Mouse (Mus musculus) retina, postnatal 1 day (tissue): ENCODE data around the gene Pglyrp2.

Experiments
- DNase-seq: peaks from one replicate; pipeline ENCODE4 v3.0.0-alpha.2; 2012

Gene Pglyrp2

GRCm38 (mm10) chr17:32424034-32424433, at the start of gene Pglyrp2:
Gene Pglyrp2, minus strand, starts transcription at chr17:32424167.
- no peak for DNase-seq

GRCm38 (mm10) chr17:32472176-32472575, 48.2 kb upstream of the Pglyrp2 start:
- no peak for DNase-seq

DNA sequence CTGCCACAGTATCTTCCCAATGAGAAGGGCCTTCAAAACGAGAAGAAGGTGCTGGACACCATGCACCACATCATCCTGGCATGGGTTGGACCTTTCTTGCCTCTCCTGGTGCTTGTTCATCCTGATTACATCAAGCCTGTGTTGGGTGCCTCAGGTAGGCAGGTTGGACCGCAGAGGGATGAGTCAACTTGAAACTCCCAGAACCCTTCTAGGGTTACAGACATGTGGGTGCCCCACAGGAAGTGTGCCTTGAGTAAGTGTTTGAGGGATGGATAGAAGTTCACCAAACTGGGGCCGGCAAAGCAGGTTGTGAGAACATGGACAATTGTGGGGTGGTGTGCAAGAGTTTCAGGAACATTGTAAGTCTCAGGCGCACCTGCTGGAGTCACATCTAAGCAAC, 46.8 kb upstream of the Pglyrp2 start:
- DNase-seq: no peak

DNA sequence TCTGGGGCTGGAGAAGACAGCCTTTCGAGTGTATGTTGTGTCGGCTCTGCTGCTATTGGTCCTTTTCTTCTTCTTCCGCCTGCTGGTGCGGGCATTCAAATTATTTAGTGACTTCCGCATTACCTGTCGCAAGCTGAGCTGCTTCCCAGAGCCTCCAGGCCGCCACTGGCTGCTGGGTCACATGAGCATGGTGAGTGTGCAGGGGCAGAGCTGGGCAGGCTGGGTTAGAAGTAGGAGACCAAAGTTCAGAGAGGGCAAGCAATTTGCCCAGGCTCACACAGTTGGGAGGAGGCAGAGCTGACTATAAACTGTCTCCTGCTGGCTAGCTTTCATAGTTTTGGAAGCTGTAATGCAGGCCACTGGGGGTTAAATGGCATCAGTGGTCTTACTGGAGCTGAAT, 44.5 kb upstream of the Pglyrp2 start:
- no peak for DNase-seq

GRCm38 (mm10) chr17:32454997-32455396, 31.0 kb upstream of the Pglyrp2 start:
- DNase-seq: no peak

- no peak for DNase-seq
These were observed 30.2 kb upstream of the Pglyrp2 start for GRCm38 (mm10) chr17:32454188-32454587.

DNA sequence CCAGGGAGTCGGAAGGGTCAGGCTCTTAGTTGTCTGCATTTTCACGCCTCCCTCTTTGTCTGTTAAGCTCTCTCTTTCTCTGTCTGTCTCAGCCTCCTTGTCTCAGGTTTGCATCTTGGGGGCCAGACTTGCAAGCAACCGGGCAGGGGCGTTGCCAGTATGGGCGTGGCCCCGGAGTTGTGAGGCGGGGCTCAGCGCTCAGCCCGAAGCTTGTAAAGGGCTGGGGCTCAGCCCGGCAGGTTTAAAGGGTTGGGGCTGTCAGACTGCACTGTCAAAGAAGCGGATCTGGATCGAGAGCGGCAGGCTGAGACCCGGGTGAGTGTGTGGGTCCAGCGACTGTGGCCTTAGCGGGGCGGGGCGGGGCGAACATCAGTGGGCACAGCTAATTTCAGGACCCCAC, 28.5 kb upstream of the Pglyrp2 start, which contains the start of gene Cyp4f39:
Gene Cyp4f39, plus strand, starts transcription at position 242 of the 400 bp plus-strand sequence.
- peak; percentile 56 for DNase-seq

DNA sequence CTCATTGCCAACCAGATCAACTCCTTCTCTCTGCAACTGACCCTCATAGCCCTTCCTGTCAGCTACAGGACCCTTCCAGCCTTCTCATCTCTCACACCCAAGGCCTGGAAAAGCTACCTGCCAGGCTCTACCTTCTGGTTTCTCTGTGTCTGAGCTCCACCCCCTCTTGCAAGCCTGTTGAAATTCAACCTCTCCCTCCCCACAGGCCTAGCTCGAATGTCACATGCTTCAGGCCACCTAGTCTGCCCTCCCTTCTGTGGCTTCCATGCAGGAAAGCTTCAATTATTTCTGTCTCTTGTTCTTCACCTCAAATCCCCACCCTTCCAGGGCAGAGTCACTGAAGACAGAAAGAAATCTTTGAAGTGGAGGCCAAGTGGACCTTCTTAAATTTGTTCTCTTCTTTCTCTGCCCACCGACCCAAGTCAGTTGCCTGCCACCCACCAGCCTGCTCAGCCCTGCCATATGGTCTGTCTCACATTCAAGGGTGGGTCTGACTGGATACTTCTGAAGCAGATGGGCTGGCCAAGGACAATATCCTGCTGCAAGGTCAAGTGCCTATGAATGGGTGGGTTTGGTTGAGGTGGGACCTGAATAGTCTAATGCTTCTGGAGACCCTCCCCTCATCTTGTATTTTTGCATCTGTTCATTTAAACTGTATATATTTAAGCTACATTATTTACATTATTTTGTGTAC, 27.0 kb upstream of the Pglyrp2 start:
- DNase-seq: no peak

DNA sequence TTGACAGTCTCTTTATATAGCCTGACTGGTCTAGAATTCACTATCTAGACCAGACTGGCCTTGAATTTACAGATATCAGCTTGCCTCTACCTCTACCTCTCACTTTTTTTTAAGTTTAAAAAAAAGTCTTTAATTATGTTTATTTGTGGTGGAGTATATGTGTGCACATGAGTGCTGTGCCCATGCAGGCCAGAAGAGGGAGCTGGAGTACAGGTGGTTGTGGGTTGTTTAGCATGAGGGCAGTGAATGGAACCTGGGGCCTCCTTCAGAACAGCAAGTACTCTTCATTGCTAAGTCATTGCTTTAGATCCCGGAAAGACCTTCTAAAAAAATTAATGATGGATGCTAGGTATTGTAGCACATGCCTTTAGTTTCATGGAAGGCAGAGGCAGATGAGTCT, 25.1 kb upstream of the Pglyrp2 start:
- DNase-seq: no peak

DNA sequence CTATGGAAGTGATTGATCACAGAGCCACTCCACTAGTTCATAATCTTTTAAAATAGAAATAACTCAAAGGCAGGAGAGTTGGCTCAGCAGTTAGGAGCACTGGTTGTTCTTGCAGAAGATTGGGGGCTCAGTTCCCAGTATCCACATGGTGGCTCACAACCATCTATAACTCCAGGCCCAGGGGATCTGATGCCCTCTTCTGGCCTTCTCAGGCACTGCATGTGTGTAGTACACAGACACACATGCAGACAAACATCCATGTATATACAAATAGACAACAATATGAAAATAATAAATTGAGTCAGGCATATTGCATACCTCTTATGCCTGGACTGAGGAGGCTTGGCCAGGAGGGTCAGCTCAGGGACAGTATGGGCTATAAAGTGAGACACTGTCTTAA, 23.2 kb upstream of the Pglyrp2 start:
- DNase-seq: no peak

- DNase-seq: no peak
These were observed 21.0 kb upstream of the Pglyrp2 start for GRCm38 (mm10) chr17:32445016-32445415.

- no peak for DNase-seq
These were observed 19.3 kb upstream of the Pglyrp2 start for GRCm38 (mm10) chr17:32443245-32443644.

GRCm38 (mm10) chr17:32437106-32437505, 13.1 kb upstream of the Pglyrp2 start:
- no peak for DNase-seq

- no peak for DNase-seq
These were observed 11.2 kb upstream of the Pglyrp2 start for GRCm38 (mm10) chr17:32435151-32435550.

- no peak for DNase-seq
These were observed 10.4 kb upstream of the Pglyrp2 start for GRCm38 (mm10) chr17:32434324-32434723.

GRCm38 (mm10) chr17:32431972-32432371, 8.0 kb upstream of the Pglyrp2 start:
- DNase-seq: peak; percentile 34

DNA sequence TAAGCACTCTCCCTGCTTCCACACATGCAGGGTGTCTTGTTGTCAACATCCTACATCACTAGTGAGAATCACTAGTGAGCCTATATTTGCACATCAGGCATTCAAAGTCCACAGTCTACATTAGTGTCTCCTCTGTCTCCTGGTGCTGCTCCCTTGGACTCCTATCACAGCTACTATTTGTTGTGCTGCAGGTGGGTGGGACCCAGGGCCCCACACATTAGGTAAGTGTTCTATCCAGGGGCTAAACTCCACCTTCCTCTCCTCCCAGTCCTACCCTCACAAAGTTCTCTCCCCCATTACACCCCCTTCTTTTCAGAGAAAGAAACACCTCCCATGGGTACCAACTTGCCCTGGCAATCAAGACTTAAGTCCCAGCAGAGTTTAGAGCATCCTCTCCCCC, 2.6 kb upstream of the Pglyrp2 start:
- DNase-seq: no peak

GRCm38 (mm10) chr17:32420781-32421180, 3.2 kb downstream of the Pglyrp2 start:
- no peak for DNase-seq

DNA sequence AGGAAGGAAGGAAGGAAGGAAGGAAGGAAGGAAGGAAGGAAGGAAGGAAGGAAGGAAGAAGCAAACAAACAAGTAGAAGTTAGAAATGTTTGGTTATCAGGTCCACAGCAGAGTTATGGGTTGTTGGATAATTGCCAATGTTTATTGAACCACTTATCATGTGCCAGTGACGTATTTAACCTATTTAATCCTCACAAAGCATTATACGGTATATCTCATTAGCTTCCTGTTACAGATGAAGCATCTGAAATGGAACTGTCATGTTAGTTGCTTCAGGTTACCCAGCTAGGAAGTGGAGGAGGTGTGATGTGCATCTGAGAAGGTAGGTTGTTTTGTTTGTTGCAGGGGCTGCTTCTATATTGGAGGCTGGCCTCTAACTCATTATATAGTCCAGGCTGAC, 4.0 kb downstream of the Pglyrp2 start:
- DNase-seq: no peak

DNA sequence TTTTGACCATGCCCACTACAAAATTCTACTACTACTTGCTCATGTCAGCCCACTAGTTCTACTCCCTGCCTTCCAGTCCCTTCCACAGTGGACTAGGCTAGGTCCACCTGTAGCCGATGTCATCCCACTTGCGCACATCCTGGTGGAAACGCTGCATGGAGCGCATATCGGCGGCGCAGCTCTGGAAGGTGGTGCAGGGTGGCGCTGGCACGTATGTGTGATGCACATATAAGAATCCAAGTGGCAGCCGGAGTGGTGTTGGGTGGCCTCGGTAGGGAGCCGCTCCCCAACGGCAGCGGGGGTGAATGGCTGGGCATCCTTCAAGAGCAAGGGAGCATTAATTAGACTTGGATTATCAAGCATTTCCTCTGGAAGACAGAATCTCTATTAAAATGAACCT, 7.2 kb downstream of the Pglyrp2 start:
- no peak for DNase-seq

- DNase-seq: no peak
These were observed 8.4 kb downstream of the Pglyrp2 start for GRCm38 (mm10) chr17:32415417-32416020.

DNA sequence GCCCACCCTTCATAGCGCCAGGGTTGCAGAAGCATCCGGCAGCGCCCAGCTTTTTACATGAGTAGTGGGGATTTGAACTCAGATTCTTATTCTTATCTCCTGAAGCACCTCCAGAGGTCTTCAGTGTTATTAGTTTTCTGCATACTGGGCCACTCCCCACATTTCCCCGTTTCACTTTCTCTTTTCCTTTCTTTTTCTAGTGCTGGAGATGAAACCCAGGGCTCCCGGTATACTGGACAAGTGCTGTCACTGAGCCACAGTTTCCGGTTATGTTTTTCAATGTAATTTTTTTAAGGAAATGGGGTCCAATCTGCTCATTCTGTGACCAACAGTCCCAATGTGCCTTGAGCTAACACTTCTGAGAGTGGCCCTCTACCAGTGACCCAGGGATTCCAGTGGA, 12.1 kb downstream of the Pglyrp2 start:
- DNase-seq: no peak

- DNase-seq: no peak
These were observed 20.6 kb downstream of the Pglyrp2 start, which contains the start of gene Rasal3 for GRCm38 (mm10) chr17:32403417-32403816. Gene Rasal3, minus strand, starts transcription at chr17:32403583.

- DNase-seq: no peak
These were observed 21.2 kb downstream of the Pglyrp2 start for GRCm38 (mm10) chr17:32402779-32403157.
